Mouse (Mus musculus): Measurements from ENCODE around the gene Ryr1. TPM values are rescaled to one million over a fixed set of nuclear protein-coding genes. Genes with fewer than 3 reads are reported as not detected.

Gene Ryr1
- polyA plus RNA-seq (2015; fragmentation: Nextera tagmentation; extraction: Ambion mirVana): 1.6 and 1.8 TPM in 2 replicates

DNA sequence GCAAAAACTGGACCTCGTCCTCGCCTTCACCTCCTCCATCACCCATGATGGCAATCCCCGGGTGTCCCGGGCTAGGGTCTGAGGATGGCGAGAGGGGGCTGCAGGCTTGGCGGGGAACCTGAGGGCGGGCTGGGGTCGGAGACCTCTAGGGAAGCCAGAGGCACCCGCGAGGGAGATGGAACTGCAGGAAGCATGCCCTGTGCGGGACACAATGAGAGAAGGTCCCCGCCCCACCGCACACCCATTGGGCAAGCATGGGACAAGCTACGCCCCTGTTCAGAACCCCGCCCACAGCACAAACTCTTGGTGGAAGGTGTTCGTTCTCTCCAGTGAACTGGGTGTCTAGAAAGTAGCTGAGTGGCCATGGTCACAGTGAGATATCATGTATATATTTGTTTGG lies at the start of gene Ryr1:
Ryr1 (minus strand) TSS at position 210 of the 400 bp plus-strand sequence.
- peak within 1 kb of the TSS; percentile 88 for H3K4me2 ChIP-seq

DNA sequence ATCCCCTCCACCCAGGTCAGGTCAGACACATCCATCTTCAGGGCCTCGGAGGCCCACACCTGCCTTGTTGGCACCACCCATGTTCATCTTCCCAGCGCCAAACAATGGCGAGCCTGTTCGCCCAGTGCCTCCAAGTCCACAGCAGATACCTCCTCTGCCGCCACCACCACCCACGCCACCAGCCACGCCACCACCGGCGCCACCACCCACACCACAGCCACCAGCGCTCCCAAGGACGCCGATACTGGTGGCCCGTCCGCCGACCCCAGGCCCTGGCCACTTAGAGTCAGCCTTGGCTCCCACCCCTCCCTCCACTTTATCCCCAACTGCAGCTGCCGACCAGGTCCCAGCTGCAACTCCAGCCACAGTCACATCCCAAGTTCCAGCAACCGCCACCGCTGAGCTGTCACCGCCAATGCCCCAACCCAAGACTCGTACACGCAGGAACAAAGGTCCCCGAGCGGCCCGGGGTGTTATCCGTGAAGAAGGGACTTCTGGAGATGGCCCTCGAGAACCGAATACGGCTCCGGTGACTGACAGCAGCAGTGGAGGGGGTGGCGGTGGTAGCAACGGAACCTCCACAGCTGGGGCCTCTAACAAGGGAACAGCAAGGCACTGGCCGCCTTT lies 47.5 kb upstream of the Ryr1 start:
- Histone ChIP-seq H3K9me3 (replicated peaks) (no peaks in the 10 kb centered on the region), H3K36me3 (peaks cover 48% of the 10 kb centered on the region), H3K4me3 (replicated peaks) (peak overlapping the region; percentile 76; the same call in 1 of the 2 replicates), H3K4me1 (peaks cover 51% of the 10 kb centered on the region), H3K27me3 (peaks cover 43% of the 10 kb centered on the region), H3K27ac (no peak overlapping the region), H3K9ac (0 out of 2 replicates have a peak overlapping the region, but pooled peaks have one; percentile 49), H3K4me2 (peak overlapping the region; percentile 92; the same call in 1 of the 2 replicates)
- ATAC-seq (replicated peaks; ENCODE audit: low FRiP score): no peak
- WGBS: 49% methylated on average over 32 of the region's 32 CpGs

More for the DNA sequence above, at the start of gene Ryr1:
- no peaks in the 10 kb centered on the region for H3K9me3 ChIP-seq (replicated peaks)
- under 1% methylated on average over 16 of the region's 16 CpGs for WGBS
- H3K4me3 ChIP-seq (replicated peaks): peak within 1 kb of the TSS; percentile 46
- H3K27ac ChIP-seq: no peak within 1 kb of the TSS
- ATAC-seq (replicated peaks; ENCODE audit: low FRiP score): peak; percentile 86
- peak within 1 kb of the TSS; percentile 42 for H3K9ac ChIP-seq
- H3K4me1 ChIP-seq: peaks cover 23% of the 10 kb centered on the region
- no peaks in the 10 kb centered on the region for H3K36me3 ChIP-seq
- peaks cover 3% of the 10 kb centered on the region; the same call in 1 of the 2 replicates for H3K27me3 ChIP-seq

DNA sequence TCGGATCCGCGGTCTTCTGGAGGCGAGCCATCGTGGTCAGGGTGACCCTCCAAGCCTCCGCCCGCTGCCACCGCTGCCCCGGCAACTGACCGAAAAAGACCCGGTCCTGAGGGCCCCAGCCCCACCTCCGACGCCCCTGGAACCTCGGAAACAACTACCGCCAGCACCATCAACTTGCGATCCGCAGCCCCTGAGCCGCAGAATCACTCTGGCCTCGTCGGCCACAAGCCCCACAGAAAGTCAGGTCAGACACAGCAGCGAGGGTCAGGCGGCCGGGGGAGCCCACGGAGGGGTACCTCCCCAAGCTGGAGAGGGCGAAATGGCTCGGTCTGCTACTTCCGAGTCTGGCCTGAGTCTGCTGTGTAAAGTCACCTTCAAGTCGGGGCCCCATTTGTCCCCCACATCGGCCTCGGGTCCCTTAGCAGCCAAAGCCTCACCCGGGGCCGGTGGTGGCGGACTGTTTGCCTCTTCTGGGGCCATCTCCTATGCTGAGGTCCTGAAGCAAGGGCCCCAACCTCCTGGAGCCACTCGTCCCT lies 46.7 kb upstream of the Ryr1 start:
- peaks cover 51% of the 10 kb centered on the region for H3K4me1 ChIP-seq
- no peaks in the 10 kb centered on the region for H3K9me3 ChIP-seq (replicated peaks)
- 6% methylated on average over 34 of the region's 34 CpGs for WGBS
- peak overlapping the region; percentile 92 for H3K4me2 ChIP-seq
- no peak for ATAC-seq (replicated peaks; ENCODE audit: low FRiP score)
- H3K4me3 ChIP-seq (replicated peaks): peak overlapping the region; percentile 76
- H3K36me3 ChIP-seq: peaks cover 41% of the 10 kb centered on the region
- no peak overlapping the region for H3K27ac ChIP-seq
- H3K27me3 ChIP-seq: peaks cover 43% of the 10 kb centered on the region
- peak overlapping the region; percentile 49 for H3K9ac ChIP-seq

DNA sequence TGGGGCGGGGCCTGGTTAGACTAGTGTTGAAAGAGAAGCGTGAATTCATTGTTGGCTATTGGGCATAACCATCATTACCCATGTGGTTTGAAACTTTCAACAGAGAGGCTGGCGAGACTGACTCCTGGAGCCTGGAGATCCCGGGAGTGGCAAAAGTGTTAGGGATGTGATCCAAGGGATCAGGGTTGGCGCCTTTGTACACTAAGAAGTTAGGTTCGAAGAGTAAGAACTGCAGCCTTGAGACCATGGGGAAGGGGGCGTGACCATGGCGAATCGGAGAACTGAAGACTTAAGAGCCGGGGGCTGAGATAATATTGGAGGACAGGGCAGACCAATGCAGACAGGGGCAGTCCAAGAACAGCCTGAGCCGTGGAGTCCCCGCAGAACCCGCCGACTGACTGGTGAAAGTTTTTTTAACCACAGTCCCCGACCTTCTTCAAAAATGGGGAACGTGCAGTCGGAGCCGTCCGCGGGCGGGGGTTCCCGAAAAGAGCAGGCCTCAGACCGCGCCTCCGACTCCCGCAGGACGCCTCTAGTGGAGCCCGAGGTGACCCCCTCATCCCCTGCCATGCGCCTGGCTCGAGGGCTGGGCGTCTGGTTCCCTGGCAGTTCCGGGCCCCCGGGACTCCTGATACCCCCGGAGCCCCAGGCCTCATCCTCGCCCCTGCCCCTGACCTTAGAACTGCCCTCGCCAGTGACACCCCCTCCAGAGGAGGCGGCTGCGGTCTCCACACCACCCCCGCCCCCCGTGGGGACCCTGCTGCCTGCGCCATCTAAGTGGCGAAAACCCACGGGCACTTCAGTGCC lies 46.0 kb upstream of the Ryr1 start:
- H3K4me3 ChIP-seq (replicated peaks): peak overlapping the region; percentile 76
- no peaks in the 10 kb centered on the region for H3K9me3 ChIP-seq (replicated peaks)
- peak overlapping the region; percentile 92 for H3K4me2 ChIP-seq
- peak; percentile 5 for ATAC-seq (replicated peaks; ENCODE audit: low FRiP score)
- peak overlapping the region; percentile 49 for H3K9ac ChIP-seq
- H3K4me1 ChIP-seq: peaks cover 51% of the 10 kb centered on the region
- peaks cover 35% of the 10 kb centered on the region for H3K36me3 ChIP-seq
- peaks cover 43% of the 10 kb centered on the region for H3K27me3 ChIP-seq
- H3K27ac ChIP-seq: peak overlapping the region; percentile 93; the same call in 1 of the 2 replicates
- 1% methylated on average over 43 of the region's 43 CpGs for WGBS

DNA sequence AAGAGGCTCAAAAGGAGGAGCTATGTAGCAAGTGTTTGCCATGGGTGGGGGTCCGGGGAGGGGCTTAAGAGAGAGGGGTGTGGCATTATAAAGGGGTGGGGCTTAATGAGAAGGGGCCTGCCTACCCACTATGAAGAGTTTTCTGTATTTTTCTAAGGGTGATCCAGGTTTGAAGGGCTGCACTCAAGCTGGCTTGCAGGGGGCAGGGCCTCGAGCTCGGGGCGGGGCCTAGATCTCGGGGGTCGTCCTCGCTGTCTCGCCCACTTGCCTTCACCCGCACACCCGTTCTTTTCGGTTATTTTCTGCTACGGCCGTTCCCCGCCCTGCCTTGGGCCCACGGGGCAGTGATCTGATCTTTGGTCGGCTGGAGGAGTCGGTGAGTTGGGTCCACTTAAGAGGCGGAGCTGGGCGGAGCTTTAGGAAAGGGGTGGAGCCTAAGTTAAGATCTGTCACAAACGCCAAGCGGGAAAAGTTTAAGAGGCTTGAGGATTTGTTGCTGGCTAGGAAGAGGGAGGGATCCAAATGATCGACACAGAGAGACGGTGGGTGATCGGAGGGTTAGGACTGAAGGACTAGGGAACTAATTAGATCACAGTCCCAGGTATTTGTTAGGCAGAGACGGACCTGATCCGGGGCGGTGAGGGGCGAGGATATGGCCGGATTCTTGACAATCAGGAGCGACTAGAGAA lies 45.2 kb upstream of the Ryr1 start, which contains the start of the genes Ggn and Spred3:
Ggn (plus strand) TSS at position 145 of the 689 bp plus-strand sequence.
Spred3 (minus strand) TSS at position 346 of the 689 bp plus-strand sequence.
- Histone ChIP-seq H3K9ac (peak within 1 kb of the TSS; percentile 60), H3K36me3 (peaks cover 30% of the 10 kb centered on the region), H3K4me1 (peaks cover 51% of the 10 kb centered on the region), H3K4me2 (peak within 1 kb of the TSS; percentile 92), H3K4me3 (replicated peaks) (peak within 1 kb of the TSS; percentile 76), H3K27ac (peak within 1 kb of the TSS; percentile 93), H3K9me3 (replicated peaks) (no peaks in the 10 kb centered on the region), H3K27me3 (peaks cover 43% of the 10 kb centered on the region)
- under 1% methylated on average over 30 of the region's 30 CpGs for whole genome bisulfite sequencing
- peak; percentile 74 for ATAC-seq (replicated peaks; ENCODE audit: low FRiP score)

DNA sequence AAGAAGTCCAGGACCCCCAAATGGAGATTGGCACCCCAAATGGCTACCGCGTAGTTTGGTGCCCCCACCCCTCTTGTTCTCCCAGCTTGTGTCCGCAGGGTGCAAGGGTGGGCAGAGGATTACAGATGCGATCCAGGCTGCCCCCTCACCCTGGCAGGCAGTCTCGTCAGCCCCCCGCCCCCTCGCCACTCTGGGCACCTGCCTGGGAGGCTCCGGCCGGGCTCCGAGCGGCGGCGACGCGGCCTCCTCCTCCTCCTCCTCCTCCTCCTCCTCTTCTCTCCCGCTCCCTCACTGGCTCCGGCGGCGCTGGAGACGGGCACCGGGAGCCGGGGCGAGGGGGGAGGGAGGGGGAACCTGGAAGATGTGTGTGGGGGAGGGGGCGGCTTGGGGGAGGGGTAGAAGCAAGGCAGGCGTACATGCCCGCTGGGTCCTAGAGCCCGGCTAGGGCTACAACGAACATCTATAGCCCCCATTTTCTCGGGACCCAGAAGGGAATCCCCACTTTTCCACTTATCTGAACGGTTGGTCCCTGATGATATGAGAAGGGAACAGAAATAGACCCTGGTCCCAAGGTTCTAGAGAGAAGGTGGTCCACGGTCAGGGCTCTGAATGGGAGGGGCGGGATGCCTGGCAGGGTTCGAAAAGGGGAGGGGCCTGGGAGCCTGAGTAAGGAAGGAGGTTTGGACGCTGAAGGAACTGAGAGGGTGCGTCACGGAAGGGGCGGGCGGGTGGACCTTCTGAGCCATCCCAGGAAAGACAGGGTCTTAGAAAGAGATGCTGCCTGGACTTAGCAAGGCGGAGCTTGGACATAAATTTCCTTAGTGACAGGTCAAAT lies 44.5 kb upstream of the Ryr1 start:
- peak overlapping the region; percentile 76 for H3K4me3 ChIP-seq (replicated peaks)
- H3K27me3 ChIP-seq: peaks cover 37% of the 10 kb centered on the region
- peaks cover 51% of the 10 kb centered on the region for H3K4me1 ChIP-seq
- H3K9me3 ChIP-seq (replicated peaks): no peaks in the 10 kb centered on the region
- WGBS: under 1% methylated on average over 30 of the region's 39 CpGs
- ATAC-seq (replicated peaks; ENCODE audit: low FRiP score): peak; percentile 91
- H3K4me2 ChIP-seq: peak overlapping the region; percentile 92
- peak overlapping the region; percentile 93 for H3K27ac ChIP-seq
- peak overlapping the region; percentile 60 for H3K9ac ChIP-seq
- peaks cover 22% of the 10 kb centered on the region for H3K36me3 ChIP-seq

DNA sequence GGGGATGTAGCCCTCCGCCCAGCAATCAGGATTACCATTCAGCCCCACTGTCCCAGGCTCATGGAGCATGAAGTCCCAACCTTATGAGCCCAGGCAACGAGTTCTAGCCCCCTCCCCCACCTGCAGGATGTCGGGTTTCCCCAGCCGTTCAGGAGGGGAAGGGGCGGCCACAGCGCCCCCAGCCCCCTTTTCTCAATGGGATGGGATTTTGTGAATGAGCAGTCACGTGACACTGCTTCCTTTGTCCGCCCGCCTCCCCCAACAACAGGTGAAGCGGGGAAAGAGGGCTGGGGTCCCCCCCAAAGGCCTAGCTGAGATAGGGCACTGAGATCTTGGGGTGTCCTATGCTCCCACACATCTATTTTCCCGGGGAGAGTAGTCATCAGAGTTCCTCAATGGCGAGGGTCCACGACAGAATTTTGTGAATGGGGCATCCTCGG lies 43.8 kb upstream of the Ryr1 start:
- Histone ChIP-seq H3K27ac (peak overlapping the region; percentile 93), H3K4me3 (replicated peaks) (peak overlapping the region; percentile 76), H3K4me2 (peak overlapping the region; percentile 92), H3K4me1 (peaks cover 51% of the 10 kb centered on the region), H3K27me3 (peaks cover 34% of the 10 kb centered on the region), H3K9ac (peak overlapping the region; percentile 60), H3K36me3 (peaks cover 16% of the 10 kb centered on the region), H3K9me3 (replicated peaks) (no peaks in the 10 kb centered on the region)
- 1% methylated on average over 14 of the region's 14 CpGs for WGBS
- no peak for ATAC-seq (replicated peaks; ENCODE audit: low FRiP score)

DNA sequence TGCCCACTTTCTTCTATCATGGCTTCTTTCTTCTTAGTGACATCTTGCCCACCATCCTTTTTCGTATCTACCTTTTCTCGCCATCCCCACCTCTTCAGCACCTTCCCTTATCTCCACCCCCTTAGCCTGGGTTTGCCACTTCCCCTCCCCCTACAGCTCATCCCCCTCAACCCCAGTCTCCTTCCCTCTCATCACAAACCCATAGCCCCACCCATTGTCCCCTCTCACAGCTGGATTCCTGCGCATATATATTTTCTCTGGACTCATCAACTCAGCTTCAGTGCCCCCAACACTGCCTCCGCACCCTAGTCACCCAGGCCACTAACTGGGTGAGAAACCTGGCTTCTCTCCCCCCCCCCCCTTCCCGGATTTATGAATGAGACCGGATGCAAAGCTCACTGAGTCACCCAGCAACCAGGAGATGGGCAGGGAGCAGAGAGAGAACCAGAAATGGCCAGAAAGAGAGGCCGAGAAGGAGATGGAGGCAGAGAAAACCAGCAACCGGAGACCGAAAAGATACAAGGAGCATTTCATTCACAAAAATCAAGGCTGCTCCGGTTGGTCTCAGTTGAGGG lies 43.2 kb upstream of the Ryr1 start:
- peaks cover 28% of the 10 kb centered on the region for H3K27me3 ChIP-seq
- 6% methylated on average over 10 of the region's 10 CpGs for WGBS
- peak overlapping the region; percentile 93; the same call in 1 of the 2 replicates for H3K27ac ChIP-seq
- peak overlapping the region; percentile 92 for H3K4me2 ChIP-seq
- H3K4me1 ChIP-seq: peaks cover 54% of the 10 kb centered on the region
- H3K36me3 ChIP-seq: peaks cover 10% of the 10 kb centered on the region
- no peaks in the 10 kb centered on the region for H3K9me3 ChIP-seq (replicated peaks)
- H3K4me3 ChIP-seq (replicated peaks): peak overlapping the region; percentile 76
- H3K9ac ChIP-seq: peak overlapping the region; percentile 60
- no peak for ATAC-seq (replicated peaks; ENCODE audit: low FRiP score)

DNA sequence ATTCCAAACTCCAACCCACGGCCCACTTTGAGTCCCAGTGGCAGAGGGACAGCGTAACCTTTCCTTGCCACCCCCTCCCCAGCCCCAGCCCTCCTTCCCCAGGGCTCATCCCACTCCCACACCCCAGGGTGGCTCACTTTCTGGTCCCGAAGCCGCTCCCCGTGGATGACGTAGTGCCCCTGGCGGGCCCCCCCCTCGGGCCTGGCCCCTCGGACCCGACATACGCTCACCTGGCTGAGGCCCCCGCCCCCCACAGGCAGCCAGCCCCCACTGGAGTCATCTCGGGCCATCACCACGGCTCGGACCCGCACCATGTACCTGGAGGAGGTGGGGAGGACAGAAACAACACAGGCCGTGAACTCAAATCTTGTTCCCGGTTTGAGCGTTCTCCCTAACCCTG lies 42.7 kb upstream of the Ryr1 start:
- Histone ChIP-seq H3K27me3 (peaks cover 22% of the 10 kb centered on the region), H3K4me1 (peaks cover 54% of the 10 kb centered on the region), H3K9me3 (replicated peaks) (no peaks in the 10 kb centered on the region), H3K4me2 (peak overlapping the region; percentile 92), H3K27ac (no peak overlapping the region), H3K4me3 (replicated peaks) (peak overlapping the region; percentile 76), H3K9ac (peak overlapping the region; percentile 21; the same call in 1 of the 2 replicates), H3K36me3 (peaks cover 4% of the 10 kb centered on the region)
- ATAC-seq (replicated peaks; ENCODE audit: low FRiP score): no peak
- 21% methylated on average over 19 of the region's 19 CpGs for WGBS

DNA sequence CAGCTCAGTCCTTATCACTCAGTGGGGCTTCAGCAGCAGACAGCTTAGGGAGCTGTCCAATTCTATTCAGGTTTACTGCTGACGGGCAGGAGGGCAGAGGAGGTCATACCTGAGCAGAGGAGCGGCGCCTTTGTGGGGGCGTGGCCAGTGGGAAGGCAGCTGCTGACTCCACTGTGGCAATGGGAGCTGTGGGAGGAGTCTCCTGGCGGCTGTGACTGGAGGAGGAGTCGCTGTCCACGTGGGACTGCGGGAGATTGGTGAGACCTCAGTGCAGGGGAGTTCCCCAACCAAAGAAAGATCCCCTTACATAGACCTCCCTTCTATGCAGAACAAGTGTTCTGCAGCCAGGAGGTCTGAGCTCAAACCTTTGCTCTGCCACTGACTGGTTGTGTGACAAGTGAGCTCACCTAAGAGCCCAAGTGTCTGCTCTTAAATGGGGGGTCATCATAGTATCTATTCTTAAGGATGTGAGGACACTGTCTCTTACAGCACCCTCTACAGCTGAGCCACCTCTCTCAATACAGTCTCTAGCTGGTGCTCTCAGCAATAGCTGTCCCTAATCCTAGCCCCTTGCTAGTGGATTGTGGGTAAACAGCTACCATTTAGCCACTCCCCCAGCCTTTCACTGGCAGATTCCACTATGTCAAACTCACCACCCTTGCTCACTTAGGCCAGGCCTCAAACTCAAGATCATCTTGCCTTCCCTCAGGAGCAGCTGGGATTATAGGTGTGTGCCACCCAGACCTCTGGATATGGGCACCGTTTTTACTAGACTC lies 38.0 kb upstream of the Ryr1 start:
- Histone ChIP-seq H3K9me3 (replicated peaks) (no peaks in the 10 kb centered on the region), H3K4me3 (replicated peaks) (no peak overlapping the region), H3K4me1 (peaks cover 15% of the 10 kb centered on the region), H3K36me3 (peaks cover 18% of the 10 kb centered on the region), H3K27me3 (peaks cover 27% of the 10 kb centered on the region), H3K4me2 (peak overlapping the region; percentile 22), H3K9ac (no peak overlapping the region), H3K27ac (no peak overlapping the region)
- WGBS: 16% methylated on average over 9 of the region's 9 CpGs
- peak; percentile 79 for ATAC-seq (replicated peaks; ENCODE audit: low FRiP score)
